Mouse (Mus musculus): ENCODE measurements at regions not wholly inside any gene's neighbourhood (a gene's known extent, or its start where the extent isn't known, plus 50 kb on each side); places are given as distances from the start of the nearest gene placed in this dataset.

- H3K27me3 ChIP-seq (replicated peaks; ENCODE audit: control insufficient read depth, insufficient read depth, low read length): no peaks in the 10 kb centered on the region
- H3K4me2 ChIP-seq (ENCODE audit: low read length): no peak overlapping the region
- whole genome bisulfite sequencing: 92% methylated on average over 3 of the region's 3 CpGs
- no peaks in the 10 kb centered on the region for H3K4me1 ChIP-seq (ENCODE audit: control insufficient read depth, insufficient read depth, low read length)
- no peak for ATAC-seq
- no peak overlapping the region for H3K27ac ChIP-seq (ENCODE audit: low read depth, low read length)
- H3K4me3 ChIP-seq (ENCODE audit: low read depth, low read length): no peak overlapping the region
- H3K9me3 ChIP-seq (replicated peaks; ENCODE audit: control insufficient read depth, low read length): no peaks in the 10 kb centered on the region
- no peak for DNase-seq (ENCODE audit: low spot score)
- no peak overlapping the region for H3K9ac ChIP-seq (ENCODE audit: low read length)
- no peaks in the 10 kb centered on the region for H3K36me3 ChIP-seq (ENCODE audit: control insufficient read depth, insufficient read depth, low read length)
These were observed 117.5 kb upstream of the Max start for GRCm38 (mm10) chr12:77079481-77079880.

- H3K4me3 ChIP-seq (ENCODE audit: low read depth, low read length): no peak overlapping the region
- H3K36me3 ChIP-seq (ENCODE audit: control insufficient read depth, insufficient read depth, low read length): no peaks in the 10 kb centered on the region
- no peak overlapping the region for H3K9ac ChIP-seq (ENCODE audit: low read length)
- ATAC-seq (no peak), DNase-seq (ENCODE audit: low spot score) (no peak)
- no peaks in the 10 kb centered on the region for H3K4me1 ChIP-seq (ENCODE audit: control insufficient read depth, insufficient read depth, low read length)
- no peaks in the 10 kb centered on the region for H3K9me3 ChIP-seq (replicated peaks; ENCODE audit: control insufficient read depth, low read length)
- WGBS: 88% methylated on average over 5 of the region's 5 CpGs
- no peaks in the 10 kb centered on the region for H3K27me3 ChIP-seq (replicated peaks; ENCODE audit: control insufficient read depth, insufficient read depth, low read length)
- H3K27ac ChIP-seq (ENCODE audit: low read depth, low read length): no peak overlapping the region
- H3K4me2 ChIP-seq (ENCODE audit: low read length): no peak overlapping the region
These were observed 114.7 kb upstream of the Max start for GRCm38 (mm10) chr12:77076678-77077077.

GRCm38 (mm10) chr12:77074602-77075001 lies 112.6 kb upstream of the Max start:
- H3K4me1 ChIP-seq (ENCODE audit: control insufficient read depth, insufficient read depth, low read length): no peaks in the 10 kb centered on the region
- no peaks in the 10 kb centered on the region for H3K9me3 ChIP-seq (replicated peaks; ENCODE audit: control insufficient read depth, low read length)
- WGBS: 80% methylated on average over 2 of the region's 2 CpGs
- no peak overlapping the region for H3K9ac ChIP-seq (ENCODE audit: low read length)
- ATAC-seq: no peak
- no peaks in the 10 kb centered on the region for H3K27me3 ChIP-seq (replicated peaks; ENCODE audit: control insufficient read depth, insufficient read depth, low read length)
- no peaks in the 10 kb centered on the region for H3K36me3 ChIP-seq (ENCODE audit: control insufficient read depth, insufficient read depth, low read length)
- H3K4me3 ChIP-seq (ENCODE audit: low read depth, low read length): no peak overlapping the region
- DNase-seq (ENCODE audit: low spot score): no peak
- no peak overlapping the region for H3K27ac ChIP-seq (ENCODE audit: low read depth, low read length)
- no peak overlapping the region for H3K4me2 ChIP-seq (ENCODE audit: low read length)

- Histone ChIP-seq H3K27ac (ENCODE audit: low read depth, low read length) (no peak overlapping the region), H3K4me1 (ENCODE audit: control insufficient read depth, insufficient read depth, low read length) (no peaks in the 10 kb centered on the region), H3K9ac (ENCODE audit: low read length) (no peak overlapping the region), H3K4me3 (ENCODE audit: low read depth, low read length) (no peak overlapping the region), H3K9me3 (replicated peaks; ENCODE audit: control insufficient read depth, low read length) (no peaks in the 10 kb centered on the region), H3K4me2 (ENCODE audit: low read length) (no peak overlapping the region), H3K36me3 (ENCODE audit: control insufficient read depth, insufficient read depth, low read length) (no peaks in the 10 kb centered on the region), H3K27me3 (replicated peaks; ENCODE audit: control insufficient read depth, insufficient read depth, low read length) (no peaks in the 10 kb centered on the region)
- 71% methylated on average over 1 of the region's 1 CpGs for WGBS
- DNase-seq (ENCODE audit: low spot score) (no peak), ATAC-seq (no peak)
These were observed 109.7 kb upstream of the Max start for GRCm38 (mm10) chr12:77071700-77072099.

GRCm38 (mm10) chr12:77067938-77068337 lies 105.9 kb upstream of the Max start:
- no peaks in the 10 kb centered on the region for H3K27me3 ChIP-seq (replicated peaks; ENCODE audit: control insufficient read depth, insufficient read depth, low read length)
- 90% methylated on average over 5 of the region's 5 CpGs for WGBS
- no peak overlapping the region for H3K27ac ChIP-seq (ENCODE audit: low read depth, low read length)
- no peak for DNase-seq (ENCODE audit: low spot score)
- H3K4me3 ChIP-seq (ENCODE audit: low read depth, low read length): no peak overlapping the region
- no peaks in the 10 kb centered on the region for H3K9me3 ChIP-seq (replicated peaks; ENCODE audit: control insufficient read depth, low read length)
- no peaks in the 10 kb centered on the region for H3K36me3 ChIP-seq (ENCODE audit: control insufficient read depth, insufficient read depth, low read length)
- no peak for ATAC-seq
- no peak overlapping the region for H3K4me2 ChIP-seq (ENCODE audit: low read length)
- H3K4me1 ChIP-seq (ENCODE audit: control insufficient read depth, insufficient read depth, low read length): no peaks in the 10 kb centered on the region
- H3K9ac ChIP-seq (ENCODE audit: low read length): no peak overlapping the region

- no peak overlapping the region for H3K9ac ChIP-seq (ENCODE audit: low read length)
- no peak overlapping the region for H3K4me2 ChIP-seq (ENCODE audit: low read length)
- H3K27me3 ChIP-seq (replicated peaks; ENCODE audit: control insufficient read depth, insufficient read depth, low read length): no peaks in the 10 kb centered on the region
- no peaks in the 10 kb centered on the region for H3K9me3 ChIP-seq (replicated peaks; ENCODE audit: control insufficient read depth, low read length)
- no peak overlapping the region for H3K27ac ChIP-seq (ENCODE audit: low read depth, low read length)
- no peak overlapping the region for H3K4me3 ChIP-seq (ENCODE audit: low read depth, low read length)
- WGBS: 74% methylated on average over 5 of the region's 5 CpGs
- H3K4me1 ChIP-seq (ENCODE audit: control insufficient read depth, insufficient read depth, low read length): no peaks in the 10 kb centered on the region
- no peak for DNase-seq (ENCODE audit: low spot score)
- H3K36me3 ChIP-seq (ENCODE audit: control insufficient read depth, insufficient read depth, low read length): no peaks in the 10 kb centered on the region
- ATAC-seq: no peak
These were observed 105.1 kb upstream of the Max start for GRCm38 (mm10) chr12:77067115-77067514.

GRCm38 (mm10) chr12:77065645-77066512 lies 103.9 kb upstream of the Max start:
- 63% methylated on average over 6 of the region's 6 CpGs for WGBS
- Histone ChIP-seq H3K4me3 (ENCODE audit: low read depth, low read length) (no peak overlapping the region), H3K4me1 (ENCODE audit: control insufficient read depth, insufficient read depth, low read length) (no peaks in the 10 kb centered on the region), H3K36me3 (ENCODE audit: control insufficient read depth, insufficient read depth, low read length) (no peaks in the 10 kb centered on the region), H3K27me3 (replicated peaks; ENCODE audit: control insufficient read depth, insufficient read depth, low read length) (no peaks in the 10 kb centered on the region), H3K27ac (ENCODE audit: low read depth, low read length) (no peak overlapping the region), H3K9ac (ENCODE audit: low read length) (no peak overlapping the region), H3K4me2 (ENCODE audit: low read length) (no peak overlapping the region), H3K9me3 (replicated peaks; ENCODE audit: control insufficient read depth, low read length) (no peaks in the 10 kb centered on the region)
- no peak for DNase-seq (ENCODE audit: low spot score)
- ATAC-seq: no peak

- H3K4me2 ChIP-seq (ENCODE audit: low read length): no peak overlapping the region
- H3K27me3 ChIP-seq (replicated peaks; ENCODE audit: control insufficient read depth, insufficient read depth, low read length): no peaks in the 10 kb centered on the region
- no peaks in the 10 kb centered on the region for H3K4me1 ChIP-seq (ENCODE audit: control insufficient read depth, insufficient read depth, low read length)
- peak; percentile 46 for DNase-seq (ENCODE audit: low spot score)
- no peak overlapping the region for H3K27ac ChIP-seq (ENCODE audit: low read depth, low read length)
- no peaks in the 10 kb centered on the region for H3K36me3 ChIP-seq (ENCODE audit: control insufficient read depth, insufficient read depth, low read length)
- WGBS: 61% methylated on average over 4 of the region's 4 CpGs
- no peaks in the 10 kb centered on the region for H3K9me3 ChIP-seq (replicated peaks; ENCODE audit: control insufficient read depth, low read length)
- H3K4me3 ChIP-seq (ENCODE audit: low read depth, low read length): no peak overlapping the region
- no peak overlapping the region for H3K9ac ChIP-seq (ENCODE audit: low read length)
- no peak for ATAC-seq
These were observed 102.0 kb upstream of the Max start for GRCm38 (mm10) chr12:77064048-77064447.

- DNase-seq (ENCODE audit: low spot score) (no peak), ATAC-seq (no peak)
- 94% methylated on average over 5 of the region's 5 CpGs for WGBS
- Histone ChIP-seq H3K9ac (ENCODE audit: low read length) (no peak overlapping the region), H3K4me2 (ENCODE audit: low read length) (no peak overlapping the region), H3K4me1 (ENCODE audit: control insufficient read depth, insufficient read depth, low read length) (no peaks in the 10 kb centered on the region), H3K4me3 (ENCODE audit: low read depth, low read length) (no peak overlapping the region), H3K36me3 (ENCODE audit: control insufficient read depth, insufficient read depth, low read length) (no peaks in the 10 kb centered on the region), H3K27me3 (replicated peaks; ENCODE audit: control insufficient read depth, insufficient read depth, low read length) (no peaks in the 10 kb centered on the region), H3K9me3 (replicated peaks; ENCODE audit: control insufficient read depth, low read length) (no peaks in the 10 kb centered on the region), H3K27ac (ENCODE audit: low read depth, low read length) (no peak overlapping the region)
These were observed 99.5 kb upstream of the Max start for GRCm38 (mm10) chr12:77061562-77061847.

Data from forebrain, embryonic 14.5 days (tissue).